Mouse (Mus musculus): ENCODE data around the gene Psmd9. TPM values are rescaled to one million over a fixed set of nuclear protein-coding genes. Genes with fewer than 3 reads are reported as not detected.

The Psmd9 gene
- polyA plus RNA-seq, 1 experiment = 87.0 TPM

GRCm38 (mm10) chr5:123136361-123137043 lies 32.7 kb upstream of the Psmd9 start:
- no peak for TF ChIP-seq GATA1 (IDR thresholded peaks at IDR 0.05; ENCODE audit: borderline replicate concordance, low read length)
- no peak for TF ChIP-seq FLI1 (IDR thresholded peaks at IDR 0.05; ENCODE audit: low read length)
- no peaks in the 10 kb centered on the region for H3K9me3 ChIP-seq
- H3K4me3 ChIP-seq (replicated peaks) = peak overlapping the region; percentile 96
- H3K4me1 ChIP-seq = peaks cover 71% of the 10 kb centered on the region
- H3K27me3 ChIP-seq (replicated peaks) = no peaks in the 10 kb centered on the region
- peaks cover 59% of the 10 kb centered on the region for H3K36me3 ChIP-seq (replicated peaks; ENCODE audit: low read length)

GRCm38 (mm10) chr5:123137044-123137909 lies 31.9 kb upstream of the Psmd9 start:
- no peak for TF ChIP-seq FLI1 (IDR thresholded peaks at IDR 0.05; ENCODE audit: low read length)
- H3K9me3 ChIP-seq = no peaks in the 10 kb centered on the region
- H3K27me3 ChIP-seq (replicated peaks) = no peaks in the 10 kb centered on the region
- H3K4me3 ChIP-seq (replicated peaks) = peak overlapping the region; percentile 96
- H3K36me3 ChIP-seq (replicated peaks; ENCODE audit: low read length) = peaks cover 57% of the 10 kb centered on the region
- H3K4me1 ChIP-seq = peaks cover 63% of the 10 kb centered on the region

- peaks cover 57% of the 10 kb centered on the region for H3K4me1 ChIP-seq
- TF ChIP-seq FLI1 (IDR thresholded peaks at IDR 0.05; ENCODE audit: low read length) (no peak), GATA1 (IDR thresholded peaks at IDR 0.05; ENCODE audit: borderline replicate concordance, low read length) (no peak)
- H3K9me3 ChIP-seq = no peaks in the 10 kb centered on the region
- peak overlapping the region; percentile 96 for H3K4me3 ChIP-seq (replicated peaks)
- no peaks in the 10 kb centered on the region for H3K27me3 ChIP-seq (replicated peaks)
- peaks cover 56% of the 10 kb centered on the region for H3K36me3 ChIP-seq (replicated peaks; ENCODE audit: low read length)
Measured at GRCm38 (mm10) chr5:123137910-123138229, 31.3 kb upstream of the Psmd9 start.

- H3K9me3 ChIP-seq = no peaks in the 10 kb centered on the region
- TF ChIP-seq FLI1 (IDR thresholded peaks at IDR 0.05; ENCODE audit: low read length) = no peak
- no peak for TF ChIP-seq GATA1 (IDR thresholded peaks at IDR 0.05; ENCODE audit: borderline replicate concordance, low read length)
- peaks cover 51% of the 10 kb centered on the region for H3K36me3 ChIP-seq (replicated peaks; ENCODE audit: low read length)
- H3K4me3 ChIP-seq (replicated peaks) = peak overlapping the region; percentile 96
- H3K4me1 ChIP-seq = peaks cover 52% of the 10 kb centered on the region
- H3K27me3 ChIP-seq (replicated peaks) = no peaks in the 10 kb centered on the region
Measured at GRCm38 (mm10) chr5:123138230-123138911, 30.8 kb upstream of the Psmd9 start.

- peak overlapping the region; percentile 96 for H3K4me3 ChIP-seq (replicated peaks)
- H3K27me3 ChIP-seq (replicated peaks) = no peaks in the 10 kb centered on the region
- TF ChIP-seq FLI1 (IDR thresholded peaks at IDR 0.05; ENCODE audit: low read length) (no peak), GATA1 (IDR thresholded peaks at IDR 0.05; ENCODE audit: borderline replicate concordance, low read length) (no peak)
- H3K9me3 ChIP-seq = no peaks in the 10 kb centered on the region
- peaks cover 48% of the 10 kb centered on the region for H3K4me1 ChIP-seq
- H3K36me3 ChIP-seq (replicated peaks; ENCODE audit: low read length) = peaks cover 46% of the 10 kb centered on the region
Measured at GRCm38 (mm10) chr5:123138953-123139721, 30.1 kb upstream of the Psmd9 start.

GRCm38 (mm10) chr5:123139722-123140627 lies 29.2 kb upstream of the Psmd9 start:
- Histone ChIP-seq H3K27me3 (replicated peaks) (no peaks in the 10 kb centered on the region), H3K9me3 (no peaks in the 10 kb centered on the region), H3K36me3 (replicated peaks; ENCODE audit: low read length) (peaks cover 46% of the 10 kb centered on the region), H3K4me1 (peaks cover 48% of the 10 kb centered on the region), H3K4me3 (replicated peaks) (peak overlapping the region; percentile 96)
- no peak for TF ChIP-seq FLI1 (IDR thresholded peaks at IDR 0.05; ENCODE audit: low read length)
- TF ChIP-seq GATA1 (IDR thresholded peaks at IDR 0.05; ENCODE audit: borderline replicate concordance, low read length) = no peak

- Histone ChIP-seq H3K4me3 (replicated peaks) (peak overlapping the region; percentile 96), H3K36me3 (replicated peaks; ENCODE audit: low read length) (peaks cover 46% of the 10 kb centered on the region), H3K4me1 (peaks cover 48% of the 10 kb centered on the region), H3K27me3 (replicated peaks) (no peaks in the 10 kb centered on the region), H3K9me3 (no peaks in the 10 kb centered on the region)
- TF ChIP-seq FLI1 (IDR thresholded peaks at IDR 0.05; ENCODE audit: low read length) (no peak), GATA1 (IDR thresholded peaks at IDR 0.05; ENCODE audit: borderline replicate concordance, low read length) (no peak)
Measured at GRCm38 (mm10) chr5:123140694-123141554, 28.3 kb upstream of the Psmd9 start.
